Mouse (Mus musculus): ENCODE results near the gene Ice2. TPM values are rescaled to one million over a fixed set of nuclear protein-coding genes. Genes with fewer than 3 reads are reported as not detected.

Ice2 gene
- polyA plus RNA-seq, 1 experiment from 2014 or later, result 18.5 TPM

- ATAC-seq (ENCODE audit: insufficient read depth, low FRiP score, low TSS enrichment) (no peak), DNase-seq (ENCODE audit: low spot score) (no peak)
- Histone ChIP-seq H3K9ac (ENCODE audit: low read length) (no peak overlapping the region), H3K4me1 (ENCODE audit: control insufficient read depth, insufficient read depth, low read length) (no peaks in the 10 kb centered on the region), H3K27ac (ENCODE audit: low read depth, low read length) (no peak overlapping the region), H3K4me2 (ENCODE audit: low read depth) (no peak overlapping the region), H3K9me3 (ENCODE audit: control insufficient read depth, low read length) (no peaks in the 10 kb centered on the region), H3K27me3 (ENCODE audit: control insufficient read depth, insufficient read depth, low read length) (no peaks in the 10 kb centered on the region), H3K4me3 (ENCODE audit: low read depth, low read length) (no peak overlapping the region), H3K36me3 (ENCODE audit: control insufficient read depth, insufficient read depth, low read length) (no peaks in the 10 kb centered on the region)
- WGBS, result 87% methylated on average over 4 of the region's 4 CpGs
These were observed 10.4 kb upstream of the Ice2 start for GRCm38 (mm10) chr9:69387296-69387695.

- ATAC-seq (ENCODE audit: insufficient read depth, low FRiP score, low TSS enrichment) (no peak), DNase-seq (ENCODE audit: low spot score) (no peak)
- 75% methylated on average over 4 of the region's 4 CpGs for WGBS
- Histone ChIP-seq H3K4me2 (ENCODE audit: low read depth) (no peak overlapping the region), H3K27me3 (ENCODE audit: control insufficient read depth, insufficient read depth, low read length) (no peaks in the 10 kb centered on the region), H3K4me1 (ENCODE audit: control insufficient read depth, insufficient read depth, low read length) (no peaks in the 10 kb centered on the region), H3K27ac (ENCODE audit: low read depth, low read length) (no peak overlapping the region), H3K9ac (ENCODE audit: low read length) (no peak overlapping the region), H3K9me3 (ENCODE audit: control insufficient read depth, low read length) (no peaks in the 10 kb centered on the region), H3K4me3 (ENCODE audit: low read depth, low read length) (no peak overlapping the region), H3K36me3 (ENCODE audit: control insufficient read depth, insufficient read depth, low read length) (no peaks in the 10 kb centered on the region)
These were observed 7.1 kb upstream of the Ice2 start for GRCm38 (mm10) chr9:69390631-69391030.

GRCm38 (mm10) chr9:69394234-69394633 lies 3.5 kb upstream of the Ice2 start:
- Histone ChIP-seq H3K4me1 (ENCODE audit: control insufficient read depth, insufficient read depth, low read length) (peaks cover 4% of the 10 kb centered on the region; the same call in 1 of the 2 replicates), H3K9ac (ENCODE audit: low read length) (no peak overlapping the region), H3K27ac (ENCODE audit: low read depth, low read length) (no peak overlapping the region), H3K36me3 (ENCODE audit: control insufficient read depth, insufficient read depth, low read length) (no peaks in the 10 kb centered on the region), H3K9me3 (ENCODE audit: control insufficient read depth, low read length) (no peaks in the 10 kb centered on the region), H3K4me3 (ENCODE audit: low read depth, low read length) (no peak overlapping the region), H3K4me2 (ENCODE audit: low read depth) (no peak overlapping the region), H3K27me3 (ENCODE audit: control insufficient read depth, insufficient read depth, low read length) (no peaks in the 10 kb centered on the region)
- 92% methylated on average over 5 of the region's 5 CpGs for WGBS
- ATAC-seq (ENCODE audit: insufficient read depth, low FRiP score, low TSS enrichment), result no peak
- no peak for DNase-seq (ENCODE audit: low spot score)

- Histone ChIP-seq H3K27ac (ENCODE audit: low read depth, low read length) (no peak overlapping the region; the same call in 1 of the 2 replicates), H3K4me1 (ENCODE audit: control insufficient read depth, insufficient read depth, low read length) (peaks cover 4% of the 10 kb centered on the region; the same call in 1 of the 2 replicates), H3K4me3 (ENCODE audit: low read depth, low read length) (peak overlapping the region; percentile 53), H3K9me3 (ENCODE audit: control insufficient read depth, low read length) (no peaks in the 10 kb centered on the region), H3K36me3 (ENCODE audit: control insufficient read depth, insufficient read depth, low read length) (no peaks in the 10 kb centered on the region), H3K27me3 (ENCODE audit: control insufficient read depth, insufficient read depth, low read length) (no peaks in the 10 kb centered on the region), H3K4me2 (ENCODE audit: low read depth) (peak overlapping the region; percentile 76), H3K9ac (ENCODE audit: low read length) (peak overlapping the region; percentile 89)
- 76% methylated on average over 2 of the region's 2 CpGs for WGBS
- ATAC-seq (ENCODE audit: insufficient read depth, low FRiP score, low TSS enrichment) (peak; percentile 38; the same call in 1 of the 2 replicates), DNase-seq (ENCODE audit: low spot score) (no peak)
These were observed 310 bp upstream of the Ice2 start for GRCm38 (mm10) chr9:69397432-69397759.

GRCm38 (mm10) chr9:69398453-69398850 lies 746 bp downstream of the Ice2 start:
- H3K9me3 ChIP-seq (ENCODE audit: control insufficient read depth, low read length), result no peaks in the 10 kb centered on the region
- peaks cover 4% of the 10 kb centered on the region; the same call in 1 of the 2 replicates for H3K4me1 ChIP-seq (ENCODE audit: control insufficient read depth, insufficient read depth, low read length)
- H3K9ac ChIP-seq (ENCODE audit: low read length), result peak overlapping the region; percentile 89
- ATAC-seq (ENCODE audit: insufficient read depth, low FRiP score, low TSS enrichment) (no peak), DNase-seq (ENCODE audit: low spot score) (no peak)
- H3K27ac ChIP-seq (ENCODE audit: low read depth, low read length), result 0 out of 2 replicates have a peak overlapping the region, but pooled peaks have one; percentile 87
- no peaks in the 10 kb centered on the region for H3K36me3 ChIP-seq (ENCODE audit: control insufficient read depth, insufficient read depth, low read length)
- peak overlapping the region; percentile 76 for H3K4me2 ChIP-seq (ENCODE audit: low read depth)
- H3K27me3 ChIP-seq (ENCODE audit: control insufficient read depth, insufficient read depth, low read length), result no peaks in the 10 kb centered on the region
- peak overlapping the region; percentile 53 for H3K4me3 ChIP-seq (ENCODE audit: low read depth, low read length)
- WGBS, result 18% methylated on average over 10 of the region's 10 CpGs

GRCm38 (mm10) chr9:69404671-69405070 lies 7.0 kb downstream of the Ice2 start:
- DNase-seq (ENCODE audit: low spot score), result no peak
- Histone ChIP-seq H3K36me3 (ENCODE audit: control insufficient read depth, insufficient read depth, low read length) (no peaks in the 10 kb centered on the region), H3K27me3 (ENCODE audit: control insufficient read depth, insufficient read depth, low read length) (no peaks in the 10 kb centered on the region), H3K4me3 (ENCODE audit: low read depth, low read length) (no peak overlapping the region), H3K9ac (ENCODE audit: low read length) (no peak overlapping the region), H3K4me2 (ENCODE audit: low read depth) (no peak overlapping the region), H3K9me3 (ENCODE audit: control insufficient read depth, low read length) (no peaks in the 10 kb centered on the region), H3K27ac (ENCODE audit: low read depth, low read length) (no peak overlapping the region), H3K4me1 (ENCODE audit: control insufficient read depth, insufficient read depth, low read length) (no peaks in the 10 kb centered on the region)
- WGBS, result 88% methylated on average over 6 of the region's 6 CpGs
- no peak for ATAC-seq (ENCODE audit: insufficient read depth, low FRiP score, low TSS enrichment)

- 100% methylated on average over 1 of the region's 1 CpGs for WGBS
- Histone ChIP-seq H3K27ac (ENCODE audit: low read depth, low read length) (no peak overlapping the region), H3K4me1 (ENCODE audit: control insufficient read depth, insufficient read depth, low read length) (no peaks in the 10 kb centered on the region), H3K9me3 (ENCODE audit: control insufficient read depth, low read length) (no peaks in the 10 kb centered on the region), H3K4me2 (ENCODE audit: low read depth) (no peak overlapping the region), H3K4me3 (ENCODE audit: low read depth, low read length) (no peak overlapping the region), H3K9ac (ENCODE audit: low read length) (no peak overlapping the region), H3K27me3 (ENCODE audit: control insufficient read depth, insufficient read depth, low read length) (no peaks in the 10 kb centered on the region), H3K36me3 (ENCODE audit: control insufficient read depth, insufficient read depth, low read length) (no peaks in the 10 kb centered on the region)
- no peak for ATAC-seq (ENCODE audit: insufficient read depth, low FRiP score, low TSS enrichment)
- no peak for DNase-seq (ENCODE audit: low spot score)
These were observed 21.8 kb downstream of the Ice2 start for GRCm38 (mm10) chr9:69419476-69419875.

- Histone ChIP-seq H3K4me2 (ENCODE audit: low read depth) (no peak overlapping the region), H3K4me3 (ENCODE audit: low read depth, low read length) (no peak overlapping the region), H3K36me3 (ENCODE audit: control insufficient read depth, insufficient read depth, low read length) (no peaks in the 10 kb centered on the region; the same call in 1 of the 2 replicates), H3K9me3 (ENCODE audit: control insufficient read depth, low read length) (no peaks in the 10 kb centered on the region), H3K9ac (ENCODE audit: low read length) (no peak overlapping the region), H3K27me3 (ENCODE audit: control insufficient read depth, insufficient read depth, low read length) (no peaks in the 10 kb centered on the region), H3K4me1 (ENCODE audit: control insufficient read depth, insufficient read depth, low read length) (0 out of 2 replicates have a peak, but pooled peaks cover 2% of the 10 kb centered on the region), H3K27ac (ENCODE audit: low read depth, low read length) (no peak overlapping the region)
- ATAC-seq (ENCODE audit: insufficient read depth, low FRiP score, low TSS enrichment) (no peak), DNase-seq (ENCODE audit: low spot score) (no peak)
- WGBS, result 87% methylated on average over 3 of the region's 3 CpGs
These were observed 32.8 kb downstream of the Ice2 start for GRCm38 (mm10) chr9:69430531-69430930.

- Histone ChIP-seq H3K9me3 (ENCODE audit: control insufficient read depth, low read length) (no peaks in the 10 kb centered on the region), H3K4me2 (ENCODE audit: low read depth) (no peak overlapping the region), H3K36me3 (ENCODE audit: control insufficient read depth, insufficient read depth, low read length) (no peaks in the 10 kb centered on the region; the same call in 1 of the 2 replicates), H3K27me3 (ENCODE audit: control insufficient read depth, insufficient read depth, low read length) (no peaks in the 10 kb centered on the region), H3K4me3 (ENCODE audit: low read depth, low read length) (no peak overlapping the region), H3K4me1 (ENCODE audit: control insufficient read depth, insufficient read depth, low read length) (0 out of 2 replicates have a peak, but pooled peaks cover 2% of the 10 kb centered on the region), H3K27ac (ENCODE audit: low read depth, low read length) (no peak overlapping the region), H3K9ac (ENCODE audit: low read length) (no peak overlapping the region)
- DNase-seq (ENCODE audit: low spot score) (peak; percentile 54), ATAC-seq (ENCODE audit: insufficient read depth, low FRiP score, low TSS enrichment) (no peak)
- WGBS, result 45% methylated on average over 6 of the region's 6 CpGs
These were observed 34.3 kb downstream of the Ice2 start for GRCm38 (mm10) chr9:69431863-69432555.
